Mouse (Mus musculus) testis, adult 2 months (tissue): ENCODE data around the gene Mlh3. TPM values are rescaled to one million over a fixed set of nuclear protein-coding genes. Genes with fewer than 3 reads are reported as not detected.

ENCODE experiments used
- H3K27ac ChIP-seq: fragments of 200-500 bp; 2 replicates; pipeline ENCODE4 v1.5.1; 2012; ENCODE audit warnings: low read depth, low read length; ENCODE audit not compliant: control insufficient read depth, insufficient read depth
- H3K27me3 ChIP-seq: fragments of 200-500 bp; 2 replicates; pipeline ENCODE4 v1.6.1; 2012; ENCODE audit warnings: mild to moderate bottlenecking, low read length, moderate library complexity; ENCODE audit not compliant: control insufficient read depth, insufficient read depth
- H3K36me3 ChIP-seq: fragments of 200-500 bp; 2 replicates; pipeline ENCODE4 v1.6.1; 2012; ENCODE audit warnings: mild to moderate bottlenecking, low read length; ENCODE audit not compliant: control insufficient read depth, insufficient read depth
- H3K4me1 ChIP-seq: fragments of 200-500 bp; 2 replicates; pipeline ENCODE4 v1.6.1; 2012; ENCODE audit warnings: low read length; ENCODE audit not compliant: control insufficient read depth, insufficient read depth
- H3K4me3 ChIP-seq: fragments of 200-500 bp; 2 replicates; pipeline ENCODE4 v1.5.1; 2012; ENCODE audit warnings: low read depth, mild to moderate bottlenecking, low read length, moderate library complexity, mixed read lengths; ENCODE audit not compliant: control insufficient read depth
- CTCF ChIP-seq: fragments of 200-500 bp; IDR thresholded peaks from 2 replicates; pipeline ENCODE4 v1.5.1; 2012; ENCODE audit warnings: low read depth, mild to moderate bottlenecking, inconsistent platforms, low read length, moderate library complexity; ENCODE audit not compliant: control insufficient read depth, insufficient read depth, insufficient replicate concordance
- POLR2A ChIP-seq: fragments of 200-500 bp; IDR thresholded peaks from 2 replicates; pipeline ENCODE4 v1.6.1; 2012; ENCODE audit warnings: low read depth, mild to moderate bottlenecking, inconsistent platforms, low read length, moderate library complexity; ENCODE audit not compliant: control insufficient read depth
- polyA plus RNA-seq: library from polyadenylated mRNA; depleted of rRNA; stranded (reverse); fragments of >200 nt; gene quantifications from 2 replicates; pipeline ENCODE4 v1.2.3, GENCODE M21; 2012

The Mlh3 gene
- polyA plus RNA-seq, 1 experiment = 13.1 TPM

DNA sequence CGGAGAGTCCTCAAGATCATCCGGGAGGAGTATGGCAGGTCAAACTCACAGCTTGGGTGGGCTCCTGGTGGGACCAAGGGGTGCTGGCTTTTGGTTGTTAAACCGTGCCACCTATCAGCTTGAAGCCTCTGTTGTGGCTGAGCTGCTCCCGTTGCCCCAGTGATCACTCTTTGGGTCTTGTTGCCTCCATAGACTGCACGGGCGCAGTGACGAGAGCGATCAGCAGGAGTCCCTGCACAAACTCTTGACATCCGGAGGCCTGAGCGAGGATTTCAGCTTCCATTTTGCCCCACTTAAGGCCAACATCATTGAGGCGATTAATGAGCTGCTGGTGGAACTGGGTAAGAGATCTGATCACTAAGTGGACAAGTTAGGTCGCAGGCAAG is 50.5 kb downstream of the Mlh3 start:
- Histone ChIP-seq H3K27ac (peak overlapping the region; percentile 58; the same call in 1 of the 2 replicates), H3K27me3 (no peaks in the 10 kb centered on the region), H3K36me3 (no peaks in the 10 kb centered on the region)

DNA sequence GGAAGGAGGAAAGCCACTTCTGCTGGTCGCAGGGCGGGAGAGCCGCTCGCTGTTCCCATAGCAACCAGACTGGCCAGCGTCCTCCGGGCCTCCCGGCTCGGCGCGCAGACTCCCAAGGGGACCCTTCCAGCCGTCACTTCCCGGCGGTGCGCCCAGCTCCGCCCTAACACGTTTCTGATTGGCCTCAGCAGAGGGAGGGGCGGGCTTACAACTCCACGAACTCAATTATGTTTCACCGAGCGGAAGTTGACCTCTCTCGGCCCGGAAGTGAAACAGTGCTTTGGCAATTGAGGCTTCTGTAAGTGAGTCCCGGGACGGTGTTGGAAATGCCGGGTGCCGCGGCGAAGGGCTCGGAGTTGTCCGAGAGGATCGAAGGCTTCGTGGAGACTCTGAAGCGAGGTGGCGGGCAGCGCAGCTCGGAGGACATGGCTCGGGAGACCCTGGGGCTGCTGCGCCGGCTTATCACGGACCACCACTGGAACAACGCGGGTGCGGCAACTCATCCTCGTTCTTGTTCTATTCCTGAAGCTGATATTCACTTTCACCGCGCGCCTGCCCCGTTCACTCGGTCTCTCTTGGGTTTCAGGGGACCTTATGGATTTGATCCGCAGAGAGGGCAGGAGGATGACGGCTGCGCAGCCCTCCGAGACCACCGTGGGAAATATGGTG is 51.0 kb downstream of the Mlh3 start, which contains the start of gene Eif2b2:
Gene Eif2b2 (plus strand): TSS at position 246 of the 669 bp plus-strand sequence.
- no peaks in the 10 kb centered on the region for H3K27me3 ChIP-seq
- peaks cover 4% of the 10 kb centered on the region for H3K4me1 ChIP-seq
- peak within 1 kb of the TSS; percentile 58; the same call in 1 of the 2 replicates for H3K27ac ChIP-seq
- H3K4me3 ChIP-seq = peak within 1 kb of the TSS; percentile 84
- H3K36me3 ChIP-seq = no peaks in the 10 kb centered on the region
- no peak for TF ChIP-seq CTCF
- peak; percentile 90 for TF ChIP-seq POLR2A

More for the DNA sequence above, 50.5 kb downstream of the Mlh3 start:
- Histone ChIP-seq H3K4me3 (peak overlapping the region; percentile 84), H3K4me1 (peaks cover 4% of the 10 kb centered on the region)
- TF ChIP-seq CTCF = no peak
- no peak for TF ChIP-seq POLR2A

DNA sequence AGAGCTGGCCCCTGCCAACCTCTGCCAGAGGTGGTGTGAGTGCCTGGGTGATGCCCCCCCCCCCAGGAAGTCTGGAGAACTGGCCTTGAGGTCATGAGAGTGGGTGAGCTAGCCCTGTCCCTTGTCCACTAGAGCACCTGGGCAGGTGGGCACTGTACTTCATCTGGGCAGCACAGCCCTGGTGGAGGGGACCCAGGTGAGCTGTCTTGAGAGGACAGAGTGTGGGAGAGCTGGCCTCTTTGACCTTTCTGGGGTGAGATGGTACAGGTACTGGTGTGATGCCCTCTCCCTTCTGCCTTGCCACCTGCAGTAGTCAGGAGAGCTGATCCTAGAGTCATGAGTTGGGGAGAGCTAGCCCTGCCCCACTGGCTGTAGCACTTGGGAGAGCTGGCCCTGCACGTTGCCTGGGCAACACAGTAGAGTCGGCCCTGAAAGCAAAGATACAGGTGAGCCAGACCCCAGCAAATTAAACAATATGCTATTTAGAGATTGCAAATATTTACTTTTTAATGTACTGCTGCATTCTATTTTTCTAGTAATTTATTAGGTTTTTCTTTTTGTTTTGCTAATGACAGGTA is 52.6 kb downstream of the Mlh3 start:
- TF ChIP-seq CTCF = no peak
- H3K4me1 ChIP-seq = peaks cover 4% of the 10 kb centered on the region
- H3K27ac ChIP-seq = no peak overlapping the region
- no peak overlapping the region; the same call in 1 of the 2 replicates for H3K4me3 ChIP-seq
- no peaks in the 10 kb centered on the region for H3K36me3 ChIP-seq
- no peaks in the 10 kb centered on the region for H3K27me3 ChIP-seq

DNA sequence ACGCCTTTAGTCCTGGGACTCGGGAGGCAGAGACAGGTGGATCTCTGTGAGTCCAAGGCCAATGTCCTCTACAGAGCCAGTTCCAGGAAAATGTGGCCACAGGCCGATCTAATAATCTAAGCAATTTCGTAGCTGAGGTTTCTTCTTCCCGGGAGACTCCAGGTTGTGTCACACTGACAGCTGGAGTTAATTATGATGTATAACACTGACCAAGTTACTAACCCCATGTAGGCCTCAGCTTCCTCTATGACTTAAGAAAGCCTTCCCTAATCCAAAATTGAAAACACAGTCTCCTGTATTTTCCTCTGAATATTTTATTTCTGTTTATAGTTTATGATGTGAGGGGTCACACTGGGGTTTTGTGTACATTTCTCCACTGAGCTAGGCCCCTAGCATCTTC is 55.4 kb downstream of the Mlh3 start:
- no peaks in the 10 kb centered on the region for H3K36me3 ChIP-seq
- H3K27me3 ChIP-seq = no peaks in the 10 kb centered on the region
- TF ChIP-seq CTCF = no peak
- TF ChIP-seq POLR2A = no peak
- H3K4me1 ChIP-seq = peaks cover 3% of the 10 kb centered on the region
- no peak overlapping the region for H3K4me3 ChIP-seq
- no peak overlapping the region for H3K27ac ChIP-seq

DNA sequence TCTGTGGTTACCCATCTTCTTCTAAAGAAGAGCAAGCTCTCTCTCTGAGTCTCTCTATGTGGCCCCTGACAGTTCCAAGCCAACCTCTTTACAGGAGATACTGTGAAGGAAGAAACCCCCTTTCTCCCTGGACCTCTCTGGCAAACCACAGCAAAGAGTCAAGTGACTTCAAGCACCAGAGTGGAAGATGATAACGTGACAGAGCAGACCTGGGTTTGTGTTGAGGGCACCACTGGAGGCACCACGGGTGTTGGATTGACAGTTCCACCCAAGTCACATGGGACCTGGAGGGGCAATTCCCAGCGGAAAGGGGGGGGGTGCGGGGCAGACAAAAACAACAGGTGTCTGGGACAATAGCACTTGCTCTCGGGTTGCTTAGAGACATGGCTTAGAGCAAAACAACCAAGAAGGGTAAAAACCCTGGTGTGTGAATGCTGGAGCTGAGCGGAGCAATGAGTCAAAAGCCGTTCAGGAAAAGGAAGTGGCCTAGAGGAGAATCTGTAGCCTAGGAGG is 61.7 kb downstream of the Mlh3 start:
- no peaks in the 10 kb centered on the region for H3K36me3 ChIP-seq
- H3K4me1 ChIP-seq = no peaks in the 10 kb centered on the region
- H3K27me3 ChIP-seq = no peaks in the 10 kb centered on the region
- TF ChIP-seq POLR2A (no peak), CTCF (no peak)
- H3K27ac ChIP-seq = no peak overlapping the region
- no peak overlapping the region for H3K4me3 ChIP-seq

DNA sequence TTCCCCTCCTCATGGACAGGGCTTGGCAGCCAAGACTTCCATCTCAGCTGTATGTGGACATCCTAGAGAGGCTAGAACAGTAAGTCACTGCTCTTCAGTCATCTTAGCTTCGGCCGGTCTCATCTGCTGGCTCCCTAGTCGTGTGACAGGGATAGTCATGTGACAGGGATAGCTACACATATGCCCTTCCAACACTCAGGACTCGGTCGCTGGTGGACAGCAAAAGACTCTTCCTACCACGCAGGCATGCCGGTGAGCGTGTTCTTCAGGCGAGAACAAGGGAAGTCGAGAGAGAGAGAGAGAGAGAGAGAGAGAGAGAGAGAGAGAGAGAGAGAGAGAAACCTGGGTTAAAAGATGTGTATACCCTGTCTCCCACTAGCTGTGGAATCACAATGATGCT is 65.0 kb downstream of the Mlh3 start:
- Histone ChIP-seq H3K36me3 (no peaks in the 10 kb centered on the region), H3K4me1 (peaks cover 2% of the 10 kb centered on the region), H3K27ac (no peak overlapping the region), H3K27me3 (no peaks in the 10 kb centered on the region), H3K4me3 (no peak overlapping the region)
- TF ChIP-seq CTCF (no peak), POLR2A (no peak)

DNA sequence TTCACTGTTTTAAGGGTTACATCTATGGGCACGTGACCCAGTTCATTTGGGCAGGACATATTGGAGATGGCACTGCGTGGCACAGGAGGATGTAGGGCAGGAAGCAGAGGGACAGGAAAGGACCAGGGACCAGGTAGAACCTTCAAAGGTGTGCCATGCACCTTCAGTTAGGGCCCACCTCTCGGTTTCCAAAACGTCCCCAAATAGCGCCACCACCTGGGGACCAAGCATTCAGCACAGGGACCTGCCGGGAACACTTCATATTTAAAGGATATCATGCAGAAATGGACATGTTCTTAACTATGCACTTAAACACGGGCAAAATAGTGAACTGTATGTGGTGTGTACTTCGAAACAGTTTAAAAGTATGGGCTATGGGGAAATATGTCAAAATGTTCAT is 66.3 kb downstream of the Mlh3 start:
- TF ChIP-seq CTCF (no peak), POLR2A (no peak)
- Histone ChIP-seq H3K27me3 (no peaks in the 10 kb centered on the region), H3K36me3 (no peaks in the 10 kb centered on the region), H3K4me3 (no peak overlapping the region), H3K27ac (no peak overlapping the region), H3K4me1 (peaks cover 2% of the 10 kb centered on the region)

DNA sequence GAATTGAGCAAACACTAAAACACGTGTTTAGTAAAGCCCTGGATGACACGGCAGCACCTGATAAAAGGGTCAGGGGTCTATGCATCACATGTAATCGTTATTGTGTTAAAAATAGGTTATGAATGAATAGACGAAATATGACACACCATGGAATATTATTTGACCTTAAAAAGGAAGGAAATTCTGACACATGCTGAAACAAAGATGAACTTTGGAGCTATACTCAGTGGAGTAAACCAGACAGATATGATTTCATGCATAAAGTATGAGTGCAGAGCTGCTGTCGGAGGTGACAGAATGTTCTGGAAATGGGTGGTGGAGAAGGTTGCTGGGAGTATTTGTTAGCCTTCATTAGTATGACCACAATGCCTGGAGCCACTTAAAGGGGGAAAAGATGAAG is 66.7 kb downstream of the Mlh3 start:
- no peaks in the 10 kb centered on the region for H3K27me3 ChIP-seq
- H3K36me3 ChIP-seq = no peaks in the 10 kb centered on the region
- H3K27ac ChIP-seq = no peak overlapping the region
- H3K4me1 ChIP-seq = peaks cover 2% of the 10 kb centered on the region
- no peak for TF ChIP-seq POLR2A
- no peak for TF ChIP-seq CTCF
- no peak overlapping the region for H3K4me3 ChIP-seq
